Mouse (Mus musculus) embryo, embryonic 10 days (tissue): ENCODE measurements at regions not wholly inside any gene's neighbourhood (a gene's known extent, or its start where the extent isn't known, plus 50 kb on each side); places are given as distances from the start of the nearest gene placed in this dataset.

Experiments
- DNase-seq: peaks from one replicate; pipeline ENCODE4 v3.0.0-alpha.2; 2015; ENCODE audit warnings: low spot score

- DNase-seq: peak; percentile 75
These were observed 53.7 kb upstream of the Mon1b start for GRCm38 (mm10) chr8:113581704-113582103.

GRCm38 (mm10) chr8:113582180-113582975 lies 53.0 kb upstream of the Mon1b start:
- peak; percentile 90 for DNase-seq

- no peak for DNase-seq
These were observed 51.6 kb upstream of the Mon1b start for GRCm38 (mm10) chr8:113583801-113584200.
